Mouse (Mus musculus) frontal cortex, adult 2 months (tissue): Measurements from ENCODE around the gene H2-Ab1. TPM values are rescaled to one million over a fixed set of nuclear protein-coding genes. Genes with fewer than 3 reads are reported as not detected.
A peak's percentile ranks its signal among the peaks of the same experiment; 100 is the strongest.
"Not testable (repeated sequence)": the region's sequence is repeated elsewhere in the genome, so short reads cannot be mapped to it uniquely, and the experiment has no call there.

Experiments
- DNase-seq, 2 experiments: peaks; one replicate each; pipeline ENCODE4 v3.0.0; 2022; ENCODE audit warnings: low spot score in 1 of 2; ENCODE audit errors: extremely low spot score in 1 of 2
- polyA plus RNA-seq: library from polyadenylated mRNA; depleted of rRNA; stranded (reverse); fragments of >200 nt; gene quantifications from 2 replicates; pipeline ENCODE4 v1.2.3, GENCODE M21; 2012; rRNA removed

H2-Ab1 gene
- 4.7 and 5.2 TPM in 2 replicates for polyA plus RNA-seq

- DNase-seq, result peak; percentile 33 to 95
Measured at GRCm38 (mm10) chr17:34257594-34258375, at the start of gene H2-Ab1. Gene H2-Ab1, plus strand, starts transcription at chr17:34257689.

- no peak for DNase-seq
Measured at GRCm38 (mm10) chr17:34207866-34208265, 49.6 kb upstream of the H2-Ab1 start.

GRCm38 (mm10) chr17:34208421-34208820 is 49.1 kb upstream of the H2-Ab1 start:
- DNase-seq, result no peak

- DNase-seq, result no peak
Measured at GRCm38 (mm10) chr17:34209680-34210079, 47.8 kb upstream of the H2-Ab1 start.

GRCm38 (mm10) chr17:34210599-34210998 is 46.9 kb upstream of the H2-Ab1 start:
- DNase-seq, result no peak

- DNase-seq, result no peak
Measured at GRCm38 (mm10) chr17:34211746-34212365, 45.6 kb upstream of the H2-Ab1 start.

GRCm38 (mm10) chr17:34213936-34214335 is 43.6 kb upstream of the H2-Ab1 start:
- DNase-seq, result no peak

- DNase-seq, result no peak
Measured at GRCm38 (mm10) chr17:34215176-34215575, 42.3 kb upstream of the H2-Ab1 start.

- DNase-seq, result no peak
Measured at GRCm38 (mm10) chr17:34217216-34217928, 40.1 kb upstream of the H2-Ab1 start.

GRCm38 (mm10) chr17:34217986-34218385 is 39.5 kb upstream of the H2-Ab1 start:
- DNase-seq, result no peak

- peak in 1 of 2 experiments; percentile 52 for DNase-seq
Measured at GRCm38 (mm10) chr17:34218675-34219074, 38.8 kb upstream of the H2-Ab1 start.

GRCm38 (mm10) chr17:34219096-34219495 is 38.4 kb upstream of the H2-Ab1 start:
- peak in 1 of 2 experiments; percentile 38 for DNase-seq

GRCm38 (mm10) chr17:34219801-34220200 is 37.7 kb upstream of the H2-Ab1 start:
- DNase-seq, result peak; percentile 61 to 65

- DNase-seq, result not testable (repeated sequence)
Measured at GRCm38 (mm10) chr17:34220401-34220800, 37.1 kb upstream of the H2-Ab1 start.

- DNase-seq, result no peak
Measured at GRCm38 (mm10) chr17:34224816-34225215, 32.7 kb upstream of the H2-Ab1 start.

GRCm38 (mm10) chr17:34225426-34225825 is 32.1 kb upstream of the H2-Ab1 start:
- DNase-seq, result no peak

- not testable (repeated sequence) for DNase-seq
Measured at GRCm38 (mm10) chr17:34225911-34226310, 31.6 kb upstream of the H2-Ab1 start.

- not testable (repeated sequence) for DNase-seq
Measured at GRCm38 (mm10) chr17:34230971-34231370, 26.5 kb upstream of the H2-Ab1 start.

- not testable (repeated sequence) for DNase-seq
Measured at GRCm38 (mm10) chr17:34232021-34232420, 25.5 kb upstream of the H2-Ab1 start.

- DNase-seq, result peak in 1 of 2 experiments; percentile 76
Measured at GRCm38 (mm10) chr17:34234926-34235325, 22.6 kb upstream of the H2-Ab1 start.

- DNase-seq, result no peak
Measured at GRCm38 (mm10) chr17:34236691-34237090, 20.8 kb upstream of the H2-Ab1 start.
